Mouse (Mus musculus): ENCODE results near the gene Arhgdia. TPM values are rescaled to one million over a fixed set of nuclear protein-coding genes. Genes with fewer than 3 reads are reported as not detected.
"Not testable (repeated sequence)": the region's sequence is repeated elsewhere in the genome, so short reads cannot be mapped to it uniquely, and the experiment has no call there.

Arhgdia gene
- polyA plus RNA-seq, 1 experiment from 2014 or later = 627 TPM

- Histone ChIP-seq H3K27me3 (replicated peaks; ENCODE audit: control insufficient read depth, insufficient read depth, low read length) (no peaks in the 10 kb centered on the region), H3K27ac (ENCODE audit: low read depth) (no peak overlapping the region)
Measured at GRCm38 (mm10) chr11:120560952-120561728, 20.3 kb downstream of the Arhgdia start.

DNA sequence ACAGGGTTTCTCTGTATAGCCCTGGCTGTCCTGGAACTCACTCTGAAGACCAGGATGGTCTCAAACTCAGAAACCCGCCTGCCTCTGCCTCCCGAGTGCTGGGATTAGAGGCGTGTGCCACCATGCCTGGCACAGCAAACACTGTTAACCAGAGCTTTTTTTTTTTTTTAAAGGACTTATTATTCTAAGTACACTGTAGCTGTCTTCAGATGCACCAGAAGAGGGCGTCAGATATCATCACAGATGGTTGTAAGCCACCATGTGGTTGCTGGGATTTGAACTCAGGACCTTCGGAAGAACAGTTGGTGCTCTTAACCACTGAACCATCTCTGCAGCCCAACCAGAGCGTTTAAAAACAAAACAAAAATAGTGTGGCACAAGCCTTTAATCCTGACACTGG, 22.6 kb downstream of the Arhgdia start:
- not testable (repeated sequence) for H3K4me2 ChIP-seq (ENCODE audit: low read length); H3K9me3 ChIP-seq (ENCODE audit: control insufficient read depth, low read length); H3K9ac ChIP-seq (ENCODE audit: low read length); H3K4me3 ChIP-seq (ENCODE audit: low read depth, low read length); H3K4me1 ChIP-seq (replicated peaks; ENCODE audit: control insufficient read depth, insufficient read depth, low read length); H3K27me3 ChIP-seq (replicated peaks; ENCODE audit: control insufficient read depth, insufficient read depth, low read length); ATAC-seq (replicated peaks; ENCODE audit: low FRiP score, low TSS enrichment, low read depth); DNase-seq (ENCODE audit: low spot score); H3K27ac ChIP-seq (ENCODE audit: low read depth)
- 85% methylated on average over 6 of the region's 6 CpGs for WGBS
- peaks cover 49% of the 10 kb centered on the region for H3K36me3 ChIP-seq (ENCODE audit: control insufficient read depth, insufficient read depth, low read length)

More at GRCm38 (mm10) chr11:120560952-120561728, 20.3 kb downstream of the Arhgdia start:
- no peak overlapping the region for H3K4me3 ChIP-seq (ENCODE audit: low read depth, low read length)
- no peak for DNase-seq (ENCODE audit: low spot score)
- no peaks in the 10 kb centered on the region for H3K4me1 ChIP-seq (replicated peaks; ENCODE audit: control insufficient read depth, insufficient read depth, low read length)
- H3K4me2 ChIP-seq (ENCODE audit: low read length) = no peak overlapping the region
- H3K36me3 ChIP-seq (ENCODE audit: control insufficient read depth, insufficient read depth, low read length) = peaks cover 72% of the 10 kb centered on the region
- H3K9me3 ChIP-seq (ENCODE audit: control insufficient read depth, low read length) = peaks cover 3% of the 10 kb centered on the region; the same call in 1 of the 2 replicates
- ATAC-seq (replicated peaks; ENCODE audit: low FRiP score, low TSS enrichment, low read depth) = no peak
- WGBS = 90% methylated on average over 13 of the region's 13 CpGs
- H3K9ac ChIP-seq (ENCODE audit: low read length) = no peak overlapping the region

DNA sequence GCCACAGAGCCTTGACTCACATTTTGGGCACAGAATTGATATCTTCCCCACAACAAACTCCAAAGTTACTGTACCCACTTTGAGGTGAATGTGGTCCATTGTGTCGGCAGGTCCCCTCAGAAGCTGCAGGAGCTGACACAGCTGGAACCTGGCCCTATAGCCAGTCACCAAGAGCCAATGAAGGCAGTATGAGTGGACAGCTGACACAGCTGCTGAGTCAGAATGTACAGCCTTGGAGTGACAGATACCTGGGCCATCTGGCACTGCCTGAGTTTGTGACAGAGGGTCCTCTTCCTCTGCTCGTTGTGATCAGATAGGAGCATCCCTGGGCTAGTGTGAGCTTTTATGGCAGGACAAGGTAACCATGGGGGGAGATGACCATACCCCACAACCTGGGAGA, 26.2 kb downstream of the Arhgdia start:
- Histone ChIP-seq H3K4me3 (ENCODE audit: low read depth, low read length) (no peak overlapping the region), H3K4me1 (replicated peaks; ENCODE audit: control insufficient read depth, insufficient read depth, low read length) (peaks cover 1% of the 10 kb centered on the region), H3K36me3 (ENCODE audit: control insufficient read depth, insufficient read depth, low read length) (peaks cover 13% of the 10 kb centered on the region), H3K9ac (ENCODE audit: low read length) (no peak overlapping the region), H3K9me3 (ENCODE audit: control insufficient read depth, low read length) (peaks cover 3% of the 10 kb centered on the region; the same call in 1 of the 2 replicates), H3K27me3 (replicated peaks; ENCODE audit: control insufficient read depth, insufficient read depth, low read length) (no peaks in the 10 kb centered on the region), H3K4me2 (ENCODE audit: low read length) (no peak overlapping the region), H3K27ac (ENCODE audit: low read depth) (no peak overlapping the region)
- ATAC-seq (replicated peaks; ENCODE audit: low FRiP score, low TSS enrichment, low read depth) (no peak), DNase-seq (ENCODE audit: low spot score) (no peak)
- 70% methylated on average over 2 of the region's 2 CpGs for WGBS

DNA sequence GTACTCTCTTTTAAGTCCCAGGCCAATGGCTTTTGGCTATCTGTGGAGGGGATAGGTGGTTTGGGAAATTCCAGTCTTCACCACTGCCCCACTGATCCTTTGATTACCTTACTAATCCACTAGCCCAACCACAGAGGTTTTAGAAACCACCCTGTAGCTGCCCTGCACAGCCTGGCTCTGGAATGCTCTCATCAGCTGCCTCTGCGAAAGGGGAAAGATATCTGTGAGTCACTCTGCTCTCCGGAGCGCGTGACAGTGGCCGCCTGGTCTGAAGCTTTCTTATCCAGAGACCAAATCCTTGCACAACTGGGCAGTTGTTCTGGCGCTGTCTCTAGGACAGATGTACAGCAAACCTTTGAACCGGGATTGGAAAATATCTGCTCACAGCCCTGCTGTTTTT, 26.6 kb downstream of the Arhgdia start:
- Histone ChIP-seq H3K4me3 (ENCODE audit: low read depth, low read length) (no peak overlapping the region), H3K4me1 (replicated peaks; ENCODE audit: control insufficient read depth, insufficient read depth, low read length) (peaks cover 4% of the 10 kb centered on the region), H3K27ac (ENCODE audit: low read depth) (no peak overlapping the region), H3K36me3 (ENCODE audit: control insufficient read depth, insufficient read depth, low read length) (peaks cover 9% of the 10 kb centered on the region), H3K9ac (ENCODE audit: low read length) (no peak overlapping the region), H3K27me3 (replicated peaks; ENCODE audit: control insufficient read depth, insufficient read depth, low read length) (no peaks in the 10 kb centered on the region), H3K4me2 (ENCODE audit: low read length) (no peak overlapping the region), H3K9me3 (ENCODE audit: control insufficient read depth, low read length) (peaks cover 3% of the 10 kb centered on the region; the same call in 1 of the 2 replicates)
- ATAC-seq (replicated peaks; ENCODE audit: low FRiP score, low TSS enrichment, low read depth) = no peak
- DNase-seq (ENCODE audit: low spot score) = no peak
- 71% methylated on average over 7 of the region's 7 CpGs for WGBS

- Histone ChIP-seq H3K4me2 (ENCODE audit: low read length) (no peak overlapping the region), H3K9me3 (ENCODE audit: control insufficient read depth, low read length) (peaks cover 2% of the 10 kb centered on the region; the same call in 1 of the 2 replicates), H3K27ac (ENCODE audit: low read depth) (no peak overlapping the region), H3K9ac (ENCODE audit: low read length) (no peak overlapping the region), H3K36me3 (ENCODE audit: control insufficient read depth, insufficient read depth, low read length) (no peaks in the 10 kb centered on the region), H3K4me1 (replicated peaks; ENCODE audit: control insufficient read depth, insufficient read depth, low read length) (peaks cover 15% of the 10 kb centered on the region), H3K4me3 (ENCODE audit: low read depth, low read length) (no peak overlapping the region), H3K27me3 (replicated peaks; ENCODE audit: control insufficient read depth, insufficient read depth, low read length) (no peaks in the 10 kb centered on the region)
- DNase-seq (ENCODE audit: low spot score) (no peak), ATAC-seq (replicated peaks; ENCODE audit: low FRiP score, low TSS enrichment, low read depth) (no peak)
- WGBS = 73% methylated on average over 5 of the region's 5 CpGs
Measured at GRCm38 (mm10) chr11:120552736-120553135, 28.7 kb downstream of the Arhgdia start.

DNA sequence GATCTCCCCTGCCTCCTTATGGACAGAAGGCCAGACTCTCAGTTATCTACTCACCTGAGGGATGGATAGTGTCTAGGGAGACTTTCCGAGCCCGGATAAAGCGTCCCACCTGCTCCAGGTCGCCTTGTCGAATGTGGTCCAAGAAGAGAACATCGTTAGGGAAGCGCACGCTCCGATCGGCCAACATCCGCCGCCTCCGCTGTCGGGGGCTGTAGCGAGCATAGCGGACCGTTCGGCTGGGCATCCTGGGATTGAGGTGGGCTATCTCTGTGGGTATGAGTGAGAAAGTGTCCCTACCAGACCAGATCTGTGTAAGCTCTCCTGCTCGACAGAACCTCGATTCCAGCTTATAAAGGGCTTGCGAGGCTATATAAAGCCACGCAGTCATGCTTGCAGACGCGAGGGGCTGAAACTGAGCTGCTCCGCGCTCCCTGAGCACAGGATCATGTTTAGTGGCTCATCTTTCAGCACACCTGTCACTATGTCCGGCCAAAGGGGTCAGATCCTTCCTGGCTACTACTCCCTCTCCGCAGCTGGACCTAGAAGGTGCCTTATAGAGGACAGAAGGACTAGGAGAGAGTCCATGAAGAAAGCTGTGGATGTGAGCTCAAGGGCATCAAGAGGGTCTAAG, 30.5 kb downstream of the Arhgdia start, which contains the start of gene Ppp1r27:
Gene Ppp1r27, minus strand, starts transcription at position 323 of the 631 bp plus-strand sequence.
- DNase-seq (ENCODE audit: low spot score) = no peak
- Histone ChIP-seq H3K4me1 (replicated peaks; ENCODE audit: control insufficient read depth, insufficient read depth, low read length) (peaks cover 15% of the 10 kb centered on the region), H3K4me2 (ENCODE audit: low read length) (peak within 1 kb of the TSS; percentile 89), H3K27me3 (replicated peaks; ENCODE audit: control insufficient read depth, insufficient read depth, low read length) (no peaks in the 10 kb centered on the region), H3K9me3 (ENCODE audit: control insufficient read depth, low read length) (no peaks in the 10 kb centered on the region), H3K27ac (ENCODE audit: low read depth) (0 out of 2 replicates have a peak within 1 kb of the TSS, but pooled peaks have one; percentile 84), H3K36me3 (ENCODE audit: control insufficient read depth, insufficient read depth, low read length) (peaks cover 4% of the 10 kb centered on the region; the same call in 1 of the 2 replicates), H3K9ac (ENCODE audit: low read length) (peak within 1 kb of the TSS; percentile 89), H3K4me3 (ENCODE audit: low read depth, low read length) (peak within 1 kb of the TSS; percentile 83)
- no peak for ATAC-seq (replicated peaks; ENCODE audit: low FRiP score, low TSS enrichment, low read depth)
- 93% methylated on average over 28 of the region's 28 CpGs for WGBS

- H3K36me3 ChIP-seq (ENCODE audit: control insufficient read depth, insufficient read depth, low read length) = peaks cover 5% of the 10 kb centered on the region
- peak overlapping the region; percentile 89 for H3K4me2 ChIP-seq (ENCODE audit: low read length)
- WGBS = 66% methylated on average over 11 of the region's 11 CpGs
- H3K9ac ChIP-seq (ENCODE audit: low read length) = peak overlapping the region; percentile 89
- H3K27me3 ChIP-seq (replicated peaks; ENCODE audit: control insufficient read depth, insufficient read depth, low read length) = no peaks in the 10 kb centered on the region
- H3K9me3 ChIP-seq (ENCODE audit: control insufficient read depth, low read length) = no peaks in the 10 kb centered on the region
- peak overlapping the region; percentile 84; the same call in 1 of the 2 replicates for H3K27ac ChIP-seq (ENCODE audit: low read depth)
- ATAC-seq (replicated peaks; ENCODE audit: low FRiP score, low TSS enrichment, low read depth) (peak; percentile 41), DNase-seq (ENCODE audit: low spot score) (no peak)
- peaks cover 15% of the 10 kb centered on the region for H3K4me1 ChIP-seq (replicated peaks; ENCODE audit: control insufficient read depth, insufficient read depth, low read length)
- peak overlapping the region; percentile 83 for H3K4me3 ChIP-seq (ENCODE audit: low read depth, low read length)
Measured at GRCm38 (mm10) chr11:120549986-120550809, 31.2 kb downstream of the Arhgdia start.

Data from intestine, embryonic 14.5 days (tissue).